Mouse (Mus musculus) erythroblast, embryonic 14.5 days (primary cell): Measurements from ENCODE around the gene Tmem28. TPM values are rescaled to one million over a fixed set of nuclear protein-coding genes. Genes with fewer than 3 reads are reported as not detected.

Experiments used
- H3K27me3 ChIP-seq: 2 replicates; pipeline ENCODE4 v1.6.1; 2012; ENCODE audit warnings: inconsistent platforms; ENCODE audit not compliant: control insufficient read depth
- H3K36me3 ChIP-seq: 2 replicates; pipeline ENCODE4 v1.6.1; 2012; ENCODE audit warnings: mild to moderate bottlenecking, inconsistent platforms; ENCODE audit not compliant: control insufficient read depth
- H3K4me1 ChIP-seq: 2 replicates; pipeline ENCODE4 v1.6.1; 2012; ENCODE audit warnings: inconsistent platforms; ENCODE audit not compliant: control insufficient read depth
- H3K4me3 ChIP-seq: replicated peaks from 2 replicates; pipeline ENCODE3; 2012; ENCODE audit warnings: moderate library complexity, mild to moderate bottlenecking, inconsistent platforms
- H3K9me3 ChIP-seq: 2 replicates; pipeline ENCODE4 v1.6.1; 2012; ENCODE audit warnings: low read length, inconsistent platforms, mixed read lengths; ENCODE audit not compliant: control insufficient read depth
- GATA1 ChIP-seq: IDR thresholded peaks from 2 replicates; pipeline ENCODE4 v1.6.1; 2012; ENCODE audit warnings: low read length, inconsistent platforms, mixed read lengths
- TAL1 ChIP-seq: IDR thresholded peaks from 3 replicates; pipeline ENCODE4 v1.6.1; 2012; ENCODE audit warnings: low read length, inconsistent platforms, mixed read lengths
- polyA plus RNA-seq: library from polyadenylated mRNA; stranded (reverse); fragments of >175 nt; gene quantifications from 2 replicates; pipeline ENCODE4 v1.2.3, GENCODE M21; 2012

The Tmem28 gene
- not detected in 2 replicates for polyA plus RNA-seq

GRCm38 (mm10) chrX:99820790-99821395 lies at the start of gene Tmem28:
Tmem28 (plus strand) TSS chrX:99821021.
- Histone ChIP-seq H3K4me3 (no peak within 1 kb of the TSS), H3K9me3 (peaks cover 23% of the 10 kb centered on the region), H3K27me3 (peaks cover 62% of the 10 kb centered on the region), H3K36me3 (no peaks in the 10 kb centered on the region), H3K4me1 (no peaks in the 10 kb centered on the region)
- TF ChIP-seq GATA1 (no peak), TAL1 (no peak)

GRCm38 (mm10) chrX:99780308-99780707 lies 40.5 kb upstream of the Tmem28 start:
- Histone ChIP-seq H3K36me3 (no peaks in the 10 kb centered on the region), H3K27me3 (no peaks in the 10 kb centered on the region; the same call in 1 of the 2 replicates), H3K4me1 (no peaks in the 10 kb centered on the region), H3K9me3 (no peaks in the 10 kb centered on the region), H3K4me3 (no peak overlapping the region)
- TF ChIP-seq GATA1 = no peak
- TF ChIP-seq TAL1 = no peak

GRCm38 (mm10) chrX:99808375-99808774 lies 12.4 kb upstream of the Tmem28 start:
- no peaks in the 10 kb centered on the region for H3K9me3 ChIP-seq
- H3K4me3 ChIP-seq = no peak overlapping the region
- no peaks in the 10 kb centered on the region for H3K36me3 ChIP-seq
- TF ChIP-seq GATA1 = no peak
- no peak for TF ChIP-seq TAL1
- no peaks in the 10 kb centered on the region for H3K4me1 ChIP-seq
- H3K27me3 ChIP-seq = no peaks in the 10 kb centered on the region; the same call in 1 of the 2 replicates

GRCm38 (mm10) chrX:99819395-99819935 lies 1.4 kb upstream of the Tmem28 start:
- Histone ChIP-seq H3K36me3 (no peaks in the 10 kb centered on the region), H3K9me3 (peaks cover 23% of the 10 kb centered on the region), H3K27me3 (peaks cover 57% of the 10 kb centered on the region), H3K4me1 (no peaks in the 10 kb centered on the region), H3K4me3 (no peak overlapping the region)
- TF ChIP-seq TAL1 (no peak), GATA1 (no peak)

- Histone ChIP-seq H3K4me3 (no peak overlapping the region), H3K36me3 (no peaks in the 10 kb centered on the region), H3K9me3 (peaks cover 23% of the 10 kb centered on the region), H3K4me1 (no peaks in the 10 kb centered on the region), H3K27me3 (peaks cover 62% of the 10 kb centered on the region)
- no peak for TF ChIP-seq GATA1
- TF ChIP-seq TAL1 = no peak
Measured at GRCm38 (mm10) chrX:99819936-99820789, 658 bp upstream of the Tmem28 start.

- Histone ChIP-seq H3K9me3 (no peaks in the 10 kb centered on the region), H3K27me3 (peaks cover 11% of the 10 kb centered on the region; the same call in 1 of the 2 replicates), H3K36me3 (no peaks in the 10 kb centered on the region), H3K4me3 (no peak overlapping the region), H3K4me1 (no peaks in the 10 kb centered on the region)
- TF ChIP-seq GATA1 (no peak), TAL1 (no peak)
Measured at GRCm38 (mm10) chrX:99842090-99842489, 21.3 kb downstream of the Tmem28 start.

- peaks cover 7% of the 10 kb centered on the region for H3K4me1 ChIP-seq
- TF ChIP-seq GATA1 (no peak), TAL1 (no peak)
- peaks cover 13% of the 10 kb centered on the region for H3K27me3 ChIP-seq
- no peaks in the 10 kb centered on the region for H3K9me3 ChIP-seq
- H3K4me3 ChIP-seq = peak overlapping the region; percentile 59
- H3K36me3 ChIP-seq = no peaks in the 10 kb centered on the region
Measured at GRCm38 (mm10) chrX:99853261-99853741, 32.5 kb downstream of the Tmem28 start.

GRCm38 (mm10) chrX:99853834-99854233 lies 33.0 kb downstream of the Tmem28 start:
- H3K27me3 ChIP-seq = peaks cover 15% of the 10 kb centered on the region
- H3K36me3 ChIP-seq = no peaks in the 10 kb centered on the region
- H3K4me3 ChIP-seq = no peak overlapping the region
- H3K4me1 ChIP-seq = peaks cover 7% of the 10 kb centered on the region
- TF ChIP-seq GATA1 (no peak), TAL1 (no peak)
- no peaks in the 10 kb centered on the region for H3K9me3 ChIP-seq

- Histone ChIP-seq H3K27me3 (peaks cover 5% of the 10 kb centered on the region), H3K9me3 (no peaks in the 10 kb centered on the region), H3K36me3 (no peaks in the 10 kb centered on the region), H3K4me1 (no peaks in the 10 kb centered on the region), H3K4me3 (no peak overlapping the region)
- TF ChIP-seq TAL1 = no peak
- TF ChIP-seq GATA1 = no peak
Measured at GRCm38 (mm10) chrX:99872228-99872627, 51.4 kb downstream of the Tmem28 start.
